Mouse (Mus musculus): ENCODE data around the gene Gm49322. TPM values are rescaled to one million over a fixed set of nuclear protein-coding genes. Genes with fewer than 3 reads are reported as not detected.
"Not testable (repeated sequence)": the region's sequence is repeated elsewhere in the genome, so short reads cannot be mapped to it uniquely, and the experiment has no call there.

The Gm49322 gene
- polyA plus RNA-seq (2014; fragmentation: Nextera tagmentation; extraction: Ambion mirVana): 2.4 and 3.1 TPM in 2 replicates

DNA sequence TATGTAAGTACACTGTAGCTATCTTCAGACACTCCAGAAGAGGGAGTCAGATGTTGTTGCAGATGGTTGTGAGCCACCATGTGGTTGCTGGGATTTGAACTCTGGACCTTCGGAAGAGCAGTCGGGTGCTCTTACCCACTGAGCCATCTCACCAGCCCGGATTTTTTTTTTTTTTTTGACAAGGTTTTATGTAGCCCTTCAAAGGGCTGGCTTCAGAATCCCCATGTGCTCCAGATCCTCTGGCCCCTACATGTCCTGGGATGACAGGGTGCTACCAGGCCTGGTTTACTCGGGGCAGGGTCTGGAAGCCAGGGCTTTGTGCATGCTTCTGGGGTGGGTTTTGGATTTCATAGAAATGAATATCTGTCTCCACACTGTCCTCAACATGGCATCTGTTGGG lies at the start of gene Gm49322:
Gene Gm49322 (plus strand): TSS at position 301 of the 400 bp plus-strand sequence.
- not testable (repeated sequence) for DNase-seq (ENCODE audit: low spot score); H3K9me3 ChIP-seq (ENCODE audit: control insufficient read depth, low read length); H3K36me3 ChIP-seq (ENCODE audit: control insufficient read depth, insufficient read depth, low read length); H3K4me3 ChIP-seq (ENCODE audit: low read depth, low read length); ATAC-seq (ENCODE audit: insufficient read depth, low FRiP score, low TSS enrichment); H3K4me2 ChIP-seq (ENCODE audit: low read depth); H3K27ac ChIP-seq (ENCODE audit: low read depth, low read length); H3K27me3 ChIP-seq (ENCODE audit: control insufficient read depth, insufficient read depth, low read length); H3K9ac ChIP-seq (ENCODE audit: low read length); H3K4me1 ChIP-seq (ENCODE audit: control insufficient read depth, insufficient read depth, low read length)
- WGBS: 84% methylated on average over 4 of the region's 4 CpGs

DNA sequence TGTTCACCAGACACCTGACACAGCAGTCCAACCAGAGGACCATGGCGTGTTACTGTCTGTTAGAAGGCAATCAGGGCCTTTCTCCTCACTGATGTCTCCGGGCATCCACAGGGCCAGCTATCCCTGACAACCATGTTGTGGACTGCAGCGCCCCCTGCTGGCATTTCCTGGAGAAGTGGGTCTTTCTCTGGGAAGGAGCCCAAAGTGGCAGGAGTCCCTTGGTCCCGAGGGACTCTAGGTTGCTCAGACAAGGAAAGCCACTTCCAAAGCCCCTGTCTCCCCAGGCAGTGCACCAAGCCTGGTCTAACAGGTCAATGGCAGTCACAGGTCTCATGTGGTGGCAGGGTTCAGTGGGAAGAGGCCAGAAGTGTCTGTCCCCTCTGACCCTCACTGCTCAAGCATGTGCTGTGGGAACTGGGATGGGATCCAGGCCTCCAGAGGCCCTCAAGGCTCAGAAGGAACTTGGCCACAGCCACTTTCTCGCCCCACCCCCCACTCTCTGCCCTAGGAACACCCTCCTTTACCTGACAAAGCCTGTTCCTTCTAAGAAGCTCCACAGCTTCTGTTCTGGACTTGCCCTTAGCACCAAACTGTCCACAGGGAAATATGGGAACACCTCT lies 48.4 kb upstream of the Gm49322 start:
- peaks cover 7% of the 10 kb centered on the region for H3K4me1 ChIP-seq (ENCODE audit: control insufficient read depth, insufficient read depth, low read length)
- H3K27ac ChIP-seq (ENCODE audit: low read depth, low read length): no peak overlapping the region
- no peak for ATAC-seq (ENCODE audit: insufficient read depth, low FRiP score, low TSS enrichment)
- no peaks in the 10 kb centered on the region for H3K36me3 ChIP-seq (ENCODE audit: control insufficient read depth, insufficient read depth, low read length)
- no peak overlapping the region for H3K4me2 ChIP-seq (ENCODE audit: low read depth)
- WGBS: 41% methylated on average over 5 of the region's 5 CpGs
- H3K4me3 ChIP-seq (ENCODE audit: low read depth, low read length): no peak overlapping the region
- DNase-seq (ENCODE audit: low spot score): peak; percentile 81
- H3K27me3 ChIP-seq (ENCODE audit: control insufficient read depth, insufficient read depth, low read length): no peaks in the 10 kb centered on the region
- no peaks in the 10 kb centered on the region for H3K9me3 ChIP-seq (ENCODE audit: control insufficient read depth, low read length)
- H3K9ac ChIP-seq (ENCODE audit: low read length): no peak overlapping the region

DNA sequence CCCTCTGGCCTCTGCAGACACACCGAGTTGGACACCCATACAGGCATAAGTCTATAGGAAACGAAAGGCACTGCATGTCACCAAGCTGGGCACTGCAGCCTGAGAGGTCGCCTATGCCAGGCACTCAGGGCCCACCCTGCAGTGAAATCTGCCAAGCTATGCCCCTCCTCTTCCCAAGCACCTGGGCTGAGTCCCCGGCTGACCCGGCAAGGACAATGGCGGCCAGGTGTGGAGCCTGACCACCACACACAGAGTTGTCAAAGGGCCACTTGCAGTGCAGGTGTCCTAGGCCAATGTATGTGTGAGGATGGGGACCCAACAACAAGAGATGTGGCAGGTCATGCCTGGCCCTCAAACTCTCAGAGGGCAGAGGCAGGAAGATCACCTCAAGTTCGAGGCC lies 46.4 kb upstream of the Gm49322 start:
- Histone ChIP-seq H3K27ac (ENCODE audit: low read depth, low read length) (no peak overlapping the region), H3K4me1 (ENCODE audit: control insufficient read depth, insufficient read depth, low read length) (peaks cover 7% of the 10 kb centered on the region), H3K4me2 (ENCODE audit: low read depth) (no peak overlapping the region), H3K9me3 (ENCODE audit: control insufficient read depth, low read length) (no peaks in the 10 kb centered on the region), H3K4me3 (ENCODE audit: low read depth, low read length) (no peak overlapping the region; the same call in 1 of the 2 replicates), H3K27me3 (ENCODE audit: control insufficient read depth, insufficient read depth, low read length) (no peaks in the 10 kb centered on the region), H3K36me3 (ENCODE audit: control insufficient read depth, insufficient read depth, low read length) (no peaks in the 10 kb centered on the region), H3K9ac (ENCODE audit: low read length) (no peak overlapping the region)
- no peak for ATAC-seq (ENCODE audit: insufficient read depth, low FRiP score, low TSS enrichment)
- no peak for DNase-seq (ENCODE audit: low spot score)
- 88% methylated on average over 7 of the region's 7 CpGs for WGBS

DNA sequence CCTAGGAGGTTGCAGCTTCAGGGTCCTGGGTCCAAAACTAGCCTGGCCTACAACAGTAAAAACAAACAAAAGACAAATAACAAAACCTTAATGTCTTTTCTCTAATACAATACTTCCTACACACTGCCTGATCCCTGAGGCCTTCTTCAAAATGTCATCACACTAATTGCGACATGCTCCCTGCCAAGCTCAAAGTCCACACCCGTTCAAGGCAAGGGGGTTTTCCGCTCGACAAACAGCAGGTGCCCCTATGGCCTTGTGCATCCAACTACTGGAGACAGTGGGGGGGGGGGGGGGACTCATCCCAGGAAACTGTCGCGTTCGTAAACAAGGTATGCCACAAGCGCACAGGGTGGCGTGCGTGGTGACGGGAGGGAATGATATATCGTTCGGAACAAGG lies 45.2 kb upstream of the Gm49322 start:
- ATAC-seq (ENCODE audit: insufficient read depth, low FRiP score, low TSS enrichment) (no peak), DNase-seq (ENCODE audit: low spot score) (no peak)
- H3K9ac ChIP-seq (ENCODE audit: low read length): peak overlapping the region; percentile 91
- H3K9me3 ChIP-seq (ENCODE audit: control insufficient read depth, low read length): no peaks in the 10 kb centered on the region
- H3K4me3 ChIP-seq (ENCODE audit: low read depth, low read length): peak overlapping the region; percentile 83
- H3K4me1 ChIP-seq (ENCODE audit: control insufficient read depth, insufficient read depth, low read length): peaks cover 7% of the 10 kb centered on the region
- no peak overlapping the region for H3K27ac ChIP-seq (ENCODE audit: low read depth, low read length)
- peak overlapping the region; percentile 85 for H3K4me2 ChIP-seq (ENCODE audit: low read depth)
- H3K36me3 ChIP-seq (ENCODE audit: control insufficient read depth, insufficient read depth, low read length): no peaks in the 10 kb centered on the region
- 1% methylated on average over 13 of the region's 13 CpGs for WGBS
- H3K27me3 ChIP-seq (ENCODE audit: control insufficient read depth, insufficient read depth, low read length): no peaks in the 10 kb centered on the region

DNA sequence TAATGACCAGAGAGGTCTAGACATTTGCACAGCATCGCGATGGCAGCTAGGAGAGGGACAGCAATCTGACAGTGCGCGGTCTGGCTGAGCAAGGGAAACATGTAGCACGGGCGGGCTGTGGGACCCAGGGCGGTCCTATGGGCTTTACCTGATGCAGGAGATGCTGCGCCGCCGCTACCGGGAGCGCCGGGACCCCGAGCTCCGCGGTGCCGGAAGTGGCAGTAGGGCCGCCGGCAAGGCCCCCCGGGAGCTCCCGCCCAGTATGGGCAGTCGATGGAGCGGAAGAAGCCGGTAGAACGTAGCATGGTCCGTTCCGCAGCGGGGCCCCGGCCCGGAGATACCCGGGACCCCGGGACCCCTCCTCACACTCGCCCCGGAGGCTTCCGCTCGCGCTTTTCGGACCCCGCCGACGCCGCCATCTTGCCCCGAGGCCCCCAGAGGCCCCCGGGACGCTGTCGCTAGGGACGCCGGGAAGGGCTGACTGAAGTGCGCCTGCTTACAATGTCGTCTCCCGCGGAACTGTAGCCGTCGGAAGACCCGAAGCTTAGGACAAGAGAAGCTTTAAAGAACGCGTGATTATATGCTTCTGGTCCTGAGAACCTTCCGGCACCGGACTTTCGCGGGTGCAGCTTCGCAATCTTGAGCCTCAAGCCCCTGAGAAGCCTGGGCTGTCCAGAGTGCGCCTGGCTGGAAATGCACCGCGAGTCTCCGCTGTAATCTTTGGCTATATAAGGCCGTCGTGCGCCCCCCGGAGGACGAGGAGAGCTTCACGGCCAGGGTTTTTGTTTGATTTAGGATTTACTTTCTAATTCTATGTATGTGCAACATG lies 44.5 kb upstream of the Gm49322 start, which contains the start of gene Rexo1:
Gene Rexo1 (minus strand): TSS at position 445 of the 829 bp plus-strand sequence.
- peak within 1 kb of the TSS; percentile 83 for H3K4me3 ChIP-seq (ENCODE audit: low read depth, low read length)
- H3K27me3 ChIP-seq (ENCODE audit: control insufficient read depth, insufficient read depth, low read length): no peaks in the 10 kb centered on the region
- H3K4me2 ChIP-seq (ENCODE audit: low read depth): peak within 1 kb of the TSS; percentile 85
- H3K9ac ChIP-seq (ENCODE audit: low read length): peak within 1 kb of the TSS; percentile 91
- ATAC-seq (ENCODE audit: insufficient read depth, low FRiP score, low TSS enrichment): peak; percentile 76
- DNase-seq (ENCODE audit: low spot score): peak; percentile 96
- WGBS: under 1% methylated on average over 69 of the region's 72 CpGs
- peak within 1 kb of the TSS; percentile 39 for H3K27ac ChIP-seq (ENCODE audit: low read depth, low read length)
- no peaks in the 10 kb centered on the region for H3K36me3 ChIP-seq (ENCODE audit: control insufficient read depth, insufficient read depth, low read length)
- H3K9me3 ChIP-seq (ENCODE audit: control insufficient read depth, low read length): no peaks in the 10 kb centered on the region
- peaks cover 7% of the 10 kb centered on the region for H3K4me1 ChIP-seq (ENCODE audit: control insufficient read depth, insufficient read depth, low read length)

DNA sequence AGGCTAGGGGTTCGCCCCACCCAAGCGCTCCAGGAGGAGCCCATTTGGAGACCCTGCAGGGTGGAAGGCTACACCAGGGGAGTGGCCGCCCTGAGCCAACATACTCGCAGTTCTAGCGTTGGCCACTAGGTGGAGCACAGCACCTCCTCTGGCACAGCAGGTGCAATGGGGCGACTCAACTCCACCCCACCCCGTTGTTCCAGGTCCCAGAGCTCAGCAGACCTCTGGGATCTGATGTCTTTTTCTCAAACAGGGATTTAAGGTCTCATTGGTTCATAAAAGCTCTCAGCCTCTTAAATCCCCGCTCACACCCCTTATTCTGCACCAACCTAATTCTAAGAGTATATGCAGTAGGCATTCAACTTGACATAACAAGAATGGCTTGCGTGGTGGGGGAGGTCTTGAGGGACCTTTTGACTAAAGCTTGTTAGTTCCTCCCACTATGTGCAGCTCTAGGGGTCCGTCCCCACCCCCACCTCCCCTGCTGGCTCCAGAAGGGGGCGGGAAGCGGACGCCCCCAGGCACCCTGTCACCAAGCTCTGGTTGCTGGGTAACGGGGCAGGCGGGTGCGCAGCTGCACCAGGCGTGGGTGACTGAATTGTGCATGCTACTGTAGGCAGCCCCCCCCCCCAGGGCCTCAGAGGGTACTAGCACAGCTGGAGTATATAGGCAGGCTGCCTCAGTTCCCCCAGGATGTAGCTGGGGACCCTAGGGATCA lies 39.3 kb upstream of the Gm49322 start:
- peak; percentile 59 for ATAC-seq (ENCODE audit: insufficient read depth, low FRiP score, low TSS enrichment)
- no peaks in the 10 kb centered on the region for H3K36me3 ChIP-seq (ENCODE audit: control insufficient read depth, insufficient read depth, low read length)
- H3K27ac ChIP-seq (ENCODE audit: low read depth, low read length): peak overlapping the region; percentile 70
- peak overlapping the region; percentile 10 for H3K4me2 ChIP-seq (ENCODE audit: low read depth)
- no peak overlapping the region for H3K9ac ChIP-seq (ENCODE audit: low read length)
- no peaks in the 10 kb centered on the region for H3K27me3 ChIP-seq (ENCODE audit: control insufficient read depth, insufficient read depth, low read length)
- H3K9me3 ChIP-seq (ENCODE audit: control insufficient read depth, low read length): no peaks in the 10 kb centered on the region
- no peak overlapping the region for H3K4me3 ChIP-seq (ENCODE audit: low read depth, low read length)
- H3K4me1 ChIP-seq (ENCODE audit: control insufficient read depth, insufficient read depth, low read length): peaks cover 20% of the 10 kb centered on the region
- 25% methylated on average over 17 of the region's 17 CpGs for WGBS
- DNase-seq (ENCODE audit: low spot score): peak; percentile 88

DNA sequence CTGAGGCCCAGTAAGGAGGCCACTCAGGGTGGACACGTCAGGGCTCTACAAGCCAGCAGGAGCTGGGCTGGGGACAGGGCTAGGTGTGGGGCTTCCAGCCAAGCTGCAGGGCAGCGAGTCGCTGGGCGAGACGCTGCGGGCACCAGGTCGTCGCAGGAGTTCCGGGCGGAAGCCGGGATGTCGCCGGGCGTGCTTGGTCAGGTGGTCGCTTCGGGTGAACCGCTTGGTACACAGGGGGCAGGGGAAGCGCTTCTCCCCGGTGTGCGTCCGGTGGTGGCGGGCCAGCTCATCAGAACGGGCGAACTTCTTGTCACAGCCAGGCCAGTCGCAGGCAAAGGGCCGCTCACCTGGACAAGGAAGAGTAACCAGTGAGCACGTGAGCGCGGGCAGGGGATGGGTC lies 36.9 kb upstream of the Gm49322 start:
- 87% methylated on average over 29 of the region's 29 CpGs for WGBS
- ATAC-seq (ENCODE audit: insufficient read depth, low FRiP score, low TSS enrichment): no peak
- no peak overlapping the region for H3K27ac ChIP-seq (ENCODE audit: low read depth, low read length)
- H3K4me2 ChIP-seq (ENCODE audit: low read depth): no peak overlapping the region
- no peak overlapping the region for H3K4me3 ChIP-seq (ENCODE audit: low read depth, low read length)
- no peaks in the 10 kb centered on the region for H3K27me3 ChIP-seq (ENCODE audit: control insufficient read depth, insufficient read depth, low read length)
- H3K9ac ChIP-seq (ENCODE audit: low read length): no peak overlapping the region
- no peaks in the 10 kb centered on the region for H3K36me3 ChIP-seq (ENCODE audit: control insufficient read depth, insufficient read depth, low read length)
- H3K4me1 ChIP-seq (ENCODE audit: control insufficient read depth, insufficient read depth, low read length): peaks cover 25% of the 10 kb centered on the region
- no peak for DNase-seq (ENCODE audit: low spot score)
- H3K9me3 ChIP-seq (ENCODE audit: control insufficient read depth, low read length): no peaks in the 10 kb centered on the region

DNA sequence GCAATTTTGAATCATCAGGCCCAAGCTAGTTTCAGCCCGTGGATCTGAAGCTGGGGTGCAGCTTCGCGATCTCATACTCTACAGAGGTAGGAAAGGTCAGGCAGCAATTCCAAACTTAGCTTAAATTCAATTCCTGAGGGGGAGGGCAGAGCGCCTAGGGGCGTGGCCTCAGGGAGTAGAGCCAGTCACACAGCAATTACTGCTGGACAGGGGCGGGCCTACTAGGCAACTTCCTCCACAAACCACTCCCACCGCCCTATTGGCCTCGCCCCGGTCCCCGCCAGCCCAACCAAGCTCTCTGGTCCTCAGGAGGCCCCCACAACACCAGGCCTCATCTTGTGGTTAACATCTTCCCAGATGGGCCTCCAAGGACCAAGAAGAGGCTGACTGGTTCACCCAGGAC lies 36.2 kb upstream of the Gm49322 start:
- DNase-seq (ENCODE audit: low spot score): peak; percentile 40
- ATAC-seq (ENCODE audit: insufficient read depth, low FRiP score, low TSS enrichment): no peak
- H3K4me3 ChIP-seq (ENCODE audit: low read depth, low read length): no peak overlapping the region

More for the DNA sequence above, 36.2 kb upstream of the Gm49322 start:
- Histone ChIP-seq H3K27me3 (ENCODE audit: control insufficient read depth, insufficient read depth, low read length) (no peaks in the 10 kb centered on the region), H3K9ac (ENCODE audit: low read length) (no peak overlapping the region), H3K27ac (ENCODE audit: low read depth, low read length) (no peak overlapping the region), H3K4me1 (ENCODE audit: control insufficient read depth, insufficient read depth, low read length) (peaks cover 25% of the 10 kb centered on the region), H3K36me3 (ENCODE audit: control insufficient read depth, insufficient read depth, low read length) (no peaks in the 10 kb centered on the region), H3K9me3 (ENCODE audit: control insufficient read depth, low read length) (no peaks in the 10 kb centered on the region), H3K4me2 (ENCODE audit: low read depth) (no peak overlapping the region)
- 30% methylated on average over 10 of the region's 10 CpGs for WGBS
